Mouse (Mus musculus) brown adipose tissue, adult 24 weeks (tissue): ENCODE results near the gene Zfp710. TPM values are rescaled to one million over a fixed set of nuclear protein-coding genes. Genes with fewer than 3 reads are reported as not detected.
"Not testable (repeated sequence)": the region's sequence is repeated elsewhere in the genome, so short reads cannot be mapped to it uniquely, and the experiment has no call there.

Source experiments
- H3K27ac ChIP-seq: fragments of 200-500 bp; replicated peaks from 2 replicates; pipeline ENCODE4 v1.5.1; 2012; ENCODE audit warnings: low read depth, mild to moderate bottlenecking, low read length
- H3K4me1 ChIP-seq: fragments of 200-500 bp; 2 replicates; pipeline ENCODE4 v1.6.1; 2012; ENCODE audit warnings: low read length, mixed read lengths; ENCODE audit not compliant: control insufficient read depth, insufficient read depth, insufficient read length
- H3K4me3 ChIP-seq: fragments of 200-500 bp; 2 replicates; pipeline ENCODE4 v1.5.1; 2012; ENCODE audit warnings: low read depth, mild to moderate bottlenecking, low read length, moderate library complexity; ENCODE audit not compliant: insufficient read depth
- polyA plus RNA-seq: library from polyadenylated mRNA; stranded (reverse); fragments of >200 nt; gene quantifications from 2 replicates; pipeline ENCODE4 v1.2.4, GENCODE M21; 2012; ENCODE audit not compliant: missing spikeins, insufficient read depth, insufficient read length

Gene Zfp710
- polyA plus RNA-seq, 1 experiment, result 6.4 TPM

DNA sequence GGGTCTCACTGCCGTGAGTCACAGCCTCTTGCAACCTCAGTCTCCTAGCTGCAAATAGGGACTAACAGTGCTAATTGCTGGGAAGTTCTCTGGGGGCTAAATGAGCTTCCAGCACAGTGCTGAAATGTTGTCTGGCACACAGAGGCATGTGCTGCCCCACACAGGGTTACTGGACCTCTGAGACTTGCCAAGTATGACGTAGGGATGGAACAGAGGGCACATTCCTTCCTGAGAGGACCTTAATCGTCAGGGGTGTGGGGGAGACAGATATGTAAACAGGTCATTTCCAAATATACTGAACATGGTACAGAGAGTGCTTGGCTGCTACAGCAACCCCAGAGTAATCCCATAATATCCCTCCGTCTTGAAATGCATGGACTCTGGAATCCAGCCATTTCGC lies 96.5 kb downstream of the Zfp710 start:
- Histone ChIP-seq H3K27ac (0 out of 2 replicates have a peak overlapping the region, but pooled peaks have one; percentile 24), H3K4me1 (no peaks in the 10 kb centered on the region), H3K4me3 (no peak overlapping the region)

GRCm38 (mm10) chr7:80123115-80123514 lies 98.5 kb downstream of the Zfp710 start:
- Histone ChIP-seq H3K27ac (no peak overlapping the region), H3K4me1 (no peaks in the 10 kb centered on the region), H3K4me3 (no peak overlapping the region)

- no peak overlapping the region for H3K4me3 ChIP-seq
- H3K4me1 ChIP-seq, result no peaks in the 10 kb centered on the region
- no peak overlapping the region for H3K27ac ChIP-seq
Observed at GRCm38 (mm10) chr7:80123672-80124071, 99.1 kb downstream of the Zfp710 start.

- H3K27ac ChIP-seq, result peak overlapping the region; percentile 52
- H3K4me3 ChIP-seq, result no peak overlapping the region
- peaks cover 3% of the 10 kb centered on the region for H3K4me1 ChIP-seq
Observed at GRCm38 (mm10) chr7:80129278-80129677, 104.7 kb downstream of the Zfp710 start.

GRCm38 (mm10) chr7:80130344-80131055 lies 105.9 kb downstream of the Zfp710 start:
- no peak overlapping the region for H3K4me3 ChIP-seq
- peak overlapping the region; percentile 91 for H3K27ac ChIP-seq
- peaks cover 3% of the 10 kb centered on the region for H3K4me1 ChIP-seq

GRCm38 (mm10) chr7:80131315-80131714 lies 106.7 kb downstream of the Zfp710 start:
- H3K4me3 ChIP-seq, H3K4me1 ChIP-seq: not testable (repeated sequence)
- 0 out of 2 replicates have a peak overlapping the region, but pooled peaks have one; percentile 91 for H3K27ac ChIP-seq

DNA sequence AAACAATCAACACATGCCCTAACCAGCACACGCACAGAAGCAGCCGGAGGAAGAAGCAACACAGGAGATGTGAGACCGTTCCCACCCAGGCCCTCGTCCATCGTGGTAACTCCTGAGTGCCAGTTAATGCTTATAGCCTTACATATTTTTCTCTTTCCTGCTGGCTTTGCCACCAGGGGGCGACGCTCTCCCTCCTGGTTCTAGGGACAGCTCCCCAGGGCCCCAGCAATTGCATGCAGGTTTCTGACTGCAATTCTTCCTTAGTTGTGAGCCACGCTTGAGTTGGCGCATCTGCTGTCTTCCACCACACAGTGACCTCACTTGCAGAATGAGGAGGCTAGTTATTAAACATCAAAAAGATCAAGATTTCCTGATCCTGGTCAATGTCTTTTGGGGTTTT lies 107.9 kb downstream of the Zfp710 start:
- Histone ChIP-seq H3K4me1 (peaks cover 3% of the 10 kb centered on the region), H3K27ac (no peak overlapping the region)

DNA sequence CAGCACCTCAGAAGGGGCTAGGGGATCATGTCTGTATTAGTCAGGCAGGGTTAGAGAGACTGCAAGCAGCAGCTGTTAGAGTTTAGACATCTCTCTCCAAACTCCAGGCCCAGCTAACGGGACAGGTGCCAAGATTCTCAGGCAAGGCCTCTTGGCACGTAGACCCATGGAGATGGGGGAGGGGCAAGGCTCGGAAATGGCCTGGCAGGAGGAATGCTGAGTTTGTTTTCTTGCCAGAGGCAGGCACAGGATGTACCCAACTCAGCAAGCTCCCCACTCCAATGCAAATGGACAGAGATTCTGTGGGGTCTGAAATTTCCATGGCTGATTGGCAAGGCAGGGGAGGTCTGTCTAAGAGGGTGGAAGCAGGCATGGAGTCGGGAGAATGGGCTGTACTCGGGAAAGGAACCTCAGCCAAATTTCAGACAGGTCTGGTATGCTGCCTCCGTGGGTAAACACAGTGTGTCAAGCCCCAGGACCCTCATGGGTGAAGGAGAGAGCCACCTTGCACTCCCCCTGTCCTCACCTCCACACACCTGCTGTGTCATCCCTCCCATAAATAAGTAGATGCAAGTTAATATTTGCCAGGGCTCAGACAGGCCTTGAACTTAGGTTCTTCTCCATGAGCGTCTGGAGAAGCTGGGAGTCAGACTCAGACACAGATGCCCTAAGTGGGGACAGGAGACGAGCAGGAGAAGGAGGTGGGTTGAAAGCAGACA lies 110.0 kb downstream of the Zfp710 start:
- H3K4me3 ChIP-seq, result no peak overlapping the region
- no peak overlapping the region; the same call in 1 of the 2 replicates for H3K27ac ChIP-seq
- peaks cover under 1% of the 10 kb centered on the region for H3K4me1 ChIP-seq

More for the DNA sequence above, 107.9 kb downstream of the Zfp710 start:
- H3K4me3 ChIP-seq, result no peak overlapping the region

DNA sequence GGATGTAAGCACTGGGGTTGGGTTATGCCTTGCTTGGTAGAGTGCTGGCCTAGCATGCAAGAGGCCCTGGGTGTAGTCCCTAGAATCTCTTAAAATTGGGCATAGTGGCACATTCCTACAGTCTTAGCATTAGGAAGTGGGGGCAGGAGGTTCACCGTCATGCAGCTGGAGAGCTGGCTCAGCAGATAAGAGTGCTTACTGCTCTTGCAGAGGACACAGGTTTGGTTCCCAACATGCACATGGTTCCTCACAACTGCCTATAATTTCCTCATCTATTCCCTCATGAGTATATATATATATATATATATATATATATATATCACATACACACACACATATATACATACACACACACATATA lies 110.5 kb downstream of the Zfp710 start:
- H3K27ac ChIP-seq, result no peak overlapping the region; the same call in 1 of the 2 replicates
- no peaks in the 10 kb centered on the region; the same call in none of the 2 replicates for H3K4me1 ChIP-seq
- no peak overlapping the region for H3K4me3 ChIP-seq

DNA sequence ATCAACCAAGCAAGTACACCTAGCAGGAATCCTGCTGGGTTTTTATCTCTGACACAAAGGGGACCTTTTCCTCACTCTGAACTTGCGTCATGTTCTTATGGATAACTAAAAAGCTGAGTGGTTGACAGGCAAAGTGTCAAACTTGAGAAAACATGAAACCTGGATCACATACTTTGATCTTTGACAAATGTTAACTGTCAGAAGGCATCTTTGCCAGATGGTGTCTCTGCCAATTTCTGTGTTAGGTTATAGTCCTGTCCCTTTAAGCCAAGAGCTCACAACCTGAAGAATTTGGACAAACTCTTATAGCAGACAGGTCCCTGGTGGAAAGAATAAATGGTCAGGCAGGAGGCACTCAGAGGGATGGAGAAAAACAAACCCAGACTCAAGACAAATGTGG lies 113.8 kb downstream of the Zfp710 start:
- Histone ChIP-seq H3K4me1 (no peaks in the 10 kb centered on the region), H3K27ac (no peak overlapping the region), H3K4me3 (no peak overlapping the region)

DNA sequence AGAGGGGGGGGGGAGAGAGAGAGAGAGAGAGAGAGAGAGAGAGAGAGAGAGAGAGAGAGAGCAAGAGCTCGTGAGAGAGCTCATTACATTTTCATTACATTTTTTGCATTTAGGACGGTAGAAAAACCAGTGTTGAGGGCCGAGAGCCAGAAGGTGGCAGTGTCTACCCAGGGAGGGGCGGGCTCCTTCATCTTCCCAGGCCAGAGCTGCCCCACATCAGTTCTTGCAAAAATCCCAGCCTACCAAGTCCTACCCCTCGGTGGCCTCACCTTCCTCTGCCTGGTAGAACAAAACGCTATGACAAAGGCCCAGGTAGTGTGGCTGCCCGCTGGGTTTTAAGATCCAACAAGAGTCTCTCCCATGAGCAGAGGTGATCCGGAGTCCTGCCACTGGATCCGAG lies 116.2 kb downstream of the Zfp710 start:
- Histone ChIP-seq H3K4me1 (no peaks in the 10 kb centered on the region), H3K27ac (no peak overlapping the region), H3K4me3 (no peak overlapping the region)

Other genes starting within 250 kb of the Zfp710 start
- not detected in 2 replicates for gene Mesp1, start 231.0 kb upstream of the Zfp710 start, polyA plus RNA-seq
- not detected in 2 replicates for gene Mesp2, start 214.1 kb upstream of the Zfp710 start, polyA plus RNA-seq
- 6.3 and 8.9 TPM in 2 replicates for gene Anpep, start 163.8 kb upstream of the Zfp710 start, polyA plus RNA-seq
- 9.4 and 15.4 TPM in 2 replicates for gene Ap3s2, start 104.2 kb upstream of the Zfp710 start, polyA plus RNA-seq
- 9.3 and 16.1 TPM in 2 replicates for gene Arpin, start 89.5 kb upstream of the Zfp710 start, polyA plus RNA-seq
- 310 and 421 TPM in 2 replicates for gene Idh2, start 90.6 kb downstream of the Zfp710 start, polyA plus RNA-seq
- gene Sema4b, start 162.0 kb downstream of the Zfp710 start, polyA plus RNA-seq, result 13.1 and 15.1 TPM in 2 replicates
- gene Cib1, start 208.0 kb downstream of the Zfp710 start, polyA plus RNA-seq, result 56.7 and 63.4 TPM in 2 replicates
- gene Gdpgp1, start 208.1 kb downstream of the Zfp710 start, polyA plus RNA-seq, result 0.71 and 2.9 TPM in 2 replicates
- not detected in 2 replicates for gene Ttll13, start 221.6 kb downstream of the Zfp710 start, polyA plus RNA-seq
- gene Ngrn, start 236.4 kb downstream of the Zfp710 start, polyA plus RNA-seq, result 26.1 and 27.5 TPM in 2 replicates
- 4.1 and 6.4 TPM in 2 replicates for gene Vps33b, start 244.8 kb downstream of the Zfp710 start, polyA plus RNA-seq